9 mouse cellular contexts compared by ENCODE assay signal in the genomic region with DNA sequence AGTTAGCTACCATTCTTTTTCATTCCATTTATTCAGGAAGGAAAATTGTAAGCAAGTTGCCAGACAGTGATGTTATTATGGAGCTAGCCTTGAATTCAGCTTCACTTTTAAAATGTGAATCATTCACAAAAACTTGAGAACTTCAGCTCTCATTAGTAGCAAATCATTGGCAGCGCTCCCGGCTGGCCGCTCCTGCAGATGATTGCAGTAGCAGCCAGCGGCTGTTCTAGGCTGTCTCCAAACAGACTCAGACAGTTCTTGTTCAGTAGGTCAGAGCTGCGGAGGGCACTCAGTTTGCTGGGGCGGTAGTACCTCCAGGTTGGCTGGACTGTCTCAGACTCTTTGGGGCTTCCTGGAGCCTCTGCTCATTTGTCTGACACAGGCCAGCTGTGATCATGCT. TPM values are rescaled to one million over a fixed set of nuclear protein-coding genes. Genes with fewer than 3 reads are reported as not detected.
DNase-seq lines count a peak whose midpoint lies in the region; ATAC-seq lines count a peak whose summit lies in the region.
"Had no signal": no experiment of that assay in that cellular context is flagged by ENCODE, and none has a peak within 500 bp of the region (broad histone marks: within the 10 kb centered on the region; RNA-seq: fewer than 3 reads in every experiment).

No protein-coding gene starts in this region.

- 44% methylated on average over 6 of the region's 6 CpGs for WGBS in embryonic facial prominence, embryonic 15.5 days
- 72% methylated on average over 6 of the region's 6 CpGs for WGBS in forebrain, embryonic 13.5 days
- WGBS in forebrain, embryonic 15.5 days: 48% methylated on average over 6 of the region's 6 CpGs

- no peaks in the 10 kb centered on the region for H3K9me3 ChIP-seq in embryonic facial prominence, embryonic 15.5 days (replicated peaks)
- no peaks in the 10 kb centered on the region for H3K9me3 ChIP-seq in forebrain, embryonic 13.5 days (replicated peaks)
- H3K9me3 ChIP-seq in forebrain, embryonic 15.5 days: no peaks in the 10 kb centered on the region

- no peak overlapping the region for H3K4me2 ChIP-seq in embryonic facial prominence, embryonic 15.5 days (replicated peaks)
- no peak overlapping the region for H3K4me2 ChIP-seq in forebrain, embryonic 13.5 days
- H3K4me2 ChIP-seq in forebrain, embryonic 15.5 days (replicated peaks): no peak overlapping the region

- H3K36me3 ChIP-seq in embryonic facial prominence, embryonic 15.5 days: no peaks in the 10 kb centered on the region
- no peaks in the 10 kb centered on the region for H3K36me3 ChIP-seq in forebrain, embryonic 13.5 days (ENCODE audit: poor library complexity, severe bottlenecking)
- H3K36me3 ChIP-seq in forebrain, embryonic 15.5 days: no peaks in the 10 kb centered on the region

- H3K4me3 ChIP-seq in embryonic facial prominence, embryonic 15.5 days (replicated peaks): no peak overlapping the region
- H3K4me3 ChIP-seq in forebrain, embryonic 13.5 days: no peak overlapping the region
- H3K4me3 ChIP-seq in forebrain, embryonic 15.5 days: no peak overlapping the region

- ATAC-seq in embryonic facial prominence, embryonic 15.5 days (ENCODE audit: insufficient number of reproducible peaks, low FRiP score, low TSS enrichment, low read depth): no peak
- no peak for ATAC-seq in forebrain, embryonic 13.5 days
- no peak for ATAC-seq in forebrain, embryonic 15.5 days (replicated peaks)

- peak; percentile 58 to 73 for DNase-seq in cerebellum, postnatal 10 days
- no peak for DNase-seq in cerebellum, adult 8-10 months
- peak; percentile 82 for DNase-seq in kidney, adult 18-20 months
- DNase-seq in left cerebral cortex, postnatal 36 days (ENCODE audit: low spot score in 2 of 2): peak; percentile 62 to 72
- DNase-seq in skeletal muscle tissue, adult 2 months (ENCODE audit: low read depth, low spot score): peak; percentile 72

- H3K27ac ChIP-seq in embryonic facial prominence, embryonic 15.5 days (replicated peaks): peak overlapping the region; percentile 63
- no peak overlapping the region for H3K27ac ChIP-seq in forebrain, embryonic 13.5 days
- no peak overlapping the region for H3K27ac ChIP-seq in forebrain, embryonic 15.5 days (replicated peaks)

- H3K4me1 ChIP-seq in embryonic facial prominence, embryonic 15.5 days: peaks cover 49% of the 10 kb centered on the region
- peaks cover 18% of the 10 kb centered on the region for H3K4me1 ChIP-seq in forebrain, embryonic 13.5 days
- 0 out of 2 replicates have a peak, but pooled peaks cover 11% of the 10 kb centered on the region for H3K4me1 ChIP-seq in forebrain, embryonic 15.5 days

- no peaks in the 10 kb centered on the region for H3K27me3 ChIP-seq in embryonic facial prominence, embryonic 15.5 days
- H3K27me3 ChIP-seq in forebrain, embryonic 13.5 days: no peaks in the 10 kb centered on the region
- no peaks in the 10 kb centered on the region for H3K27me3 ChIP-seq in forebrain, embryonic 15.5 days

- intact Hi-C loops in left cerebral cortex, postnatal 36 days (cut with DNase I): no loop called here

- no peak overlapping the region for H3K9ac ChIP-seq in embryonic facial prominence, embryonic 15.5 days
- H3K9ac ChIP-seq in forebrain, embryonic 13.5 days: no peak overlapping the region
- H3K9ac ChIP-seq in forebrain, embryonic 15.5 days (replicated peaks): no peak overlapping the region

RNA-seq across cellular contexts. Expression of gene Ubtd1, which starts 11.9 kb away (rescaled TPM):
- 33.2 and 34.2 TPM in 2 replicates for polyA plus RNA-seq in embryonic facial prominence, embryonic 15.5 days (2015; fragmentation: Nextera tagmentation; extraction: Ambion mirVana)
- 10 to 100 TPM; 12.2 to 15.1 TPM for total RNA-seq in left cerebral cortex, postnatal 36 days (2021)
- 5.7 and 5.8 TPM in 2 replicates for polyA plus RNA-seq in forebrain, embryonic 13.5 days (2015; fragmentation: Nextera tagmentation; extraction: Ambion mirVana)
- polyA plus RNA-seq in forebrain, embryonic 15.5 days (2015; fragmentation: Nextera tagmentation; extraction: Ambion mirVana): 8.7 and 9.9 TPM in 2 replicates

RNA-seq across cellular contexts. Expression of gene Mms19, which starts 12.5 kb away (rescaled TPM):
- polyA plus RNA-seq in embryonic facial prominence, embryonic 15.5 days (2015; fragmentation: Nextera tagmentation; extraction: Ambion mirVana): 35.2 and 42.0 TPM in 2 replicates
- total RNA-seq in left cerebral cortex, postnatal 36 days (2021): 10 to 100 TPM; 25.2 to 36.7 TPM
- polyA plus RNA-seq in forebrain, embryonic 13.5 days (2015; fragmentation: Nextera tagmentation; extraction: Ambion mirVana): 32.6 and 35.2 TPM in 2 replicates
- 34.8 and 36.4 TPM in 2 replicates for polyA plus RNA-seq in forebrain, embryonic 15.5 days (2015; fragmentation: Nextera tagmentation; extraction: Ambion mirVana)

RNA-seq across cellular contexts. Expression of gene Ankrd2, which starts 42.3 kb away (rescaled TPM):
- 1.6 and 1.9 TPM in 2 replicates for polyA plus RNA-seq in embryonic facial prominence, embryonic 15.5 days (2015; fragmentation: Nextera tagmentation; extraction: Ambion mirVana)
- total RNA-seq in left cerebral cortex, postnatal 36 days (2021): not detected
- 0.15 and 0.21 TPM in 2 replicates for polyA plus RNA-seq in forebrain, embryonic 13.5 days (2015; fragmentation: Nextera tagmentation; extraction: Ambion mirVana)
- polyA plus RNA-seq in forebrain, embryonic 15.5 days (2015; fragmentation: Nextera tagmentation; extraction: Ambion mirVana): 0.36 and 0.51 TPM in 2 replicates
- polyA plus RNA-seq: large intestine, adult 2 months had no signal

RNA-seq across cellular contexts. Expression of gene Hoga1, which starts 51.9 kb away (rescaled TPM):
- polyA plus RNA-seq in embryonic facial prominence, embryonic 15.5 days (2015; fragmentation: Nextera tagmentation; extraction: Ambion mirVana): 1.7 TPM in 2 replicates
- 1 to 10 TPM; 3.4 to 4.2 TPM for total RNA-seq in left cerebral cortex, postnatal 36 days (2021)
- polyA plus RNA-seq in forebrain, embryonic 13.5 days (2015; fragmentation: Nextera tagmentation; extraction: Ambion mirVana): 0.79 and 1.1 TPM in 2 replicates
- polyA plus RNA-seq in forebrain, embryonic 15.5 days (2015; fragmentation: Nextera tagmentation; extraction: Ambion mirVana): 0.96 and 1.2 TPM in 2 replicates

RNA-seq across cellular contexts. Expression of gene 4933411K16Rik, which starts 58.6 kb away (rescaled TPM):
- 0.16 TPM in 1 of 2 replicates, not detected in the other for polyA plus RNA-seq in embryonic facial prominence, embryonic 15.5 days (2015; fragmentation: Nextera tagmentation; extraction: Ambion mirVana)
- under 1 TPM; 0.62 to 0.86 TPM for total RNA-seq in left cerebral cortex, postnatal 36 days (2021)
- not detected in 2 replicates for polyA plus RNA-seq in forebrain, embryonic 13.5 days (2015; fragmentation: Nextera tagmentation; extraction: Ambion mirVana)
- not detected in 2 replicates for polyA plus RNA-seq in forebrain, embryonic 15.5 days (2015; fragmentation: Nextera tagmentation; extraction: Ambion mirVana)
